Mouse (Mus musculus): ENCODE measurements around the gene Snapc5. TPM values are rescaled to one million over a fixed set of nuclear protein-coding genes. Genes with fewer than 3 reads are reported as not detected.
A peak's percentile ranks its signal among the peaks of the same experiment; 100 is the strongest.
"Not testable (repeated sequence)": the region's sequence is repeated elsewhere in the genome, so short reads cannot be mapped to it uniquely, and the experiment has no call there.

Gene Snapc5
- total RNA-seq (2021), result 10 to 100 TPM; 19.3 to 24.4 TPM
- long read RNA-seq, experiment 1, transcript Snapc5-201 (3 exons, 1,228 nt), result major isoform, 15 of 17 reads
- long read RNA-seq, experiment 1, partial matches to known transcripts, result 0 of 17 reads
- long read RNA-seq, experiment 1, other reads (novel, unspliced or antisense), result 2 of 17 reads
- long read RNA-seq, experiment 2, transcript Snapc5-201 (3 exons, 1,228 nt), result major isoform, 13 of 19 reads
- long read RNA-seq, experiment 2, partial matches to known transcripts, result 4 of 19 reads
- long read RNA-seq, experiment 2, other reads (novel, unspliced or antisense), result 2 of 19 reads

DNA sequence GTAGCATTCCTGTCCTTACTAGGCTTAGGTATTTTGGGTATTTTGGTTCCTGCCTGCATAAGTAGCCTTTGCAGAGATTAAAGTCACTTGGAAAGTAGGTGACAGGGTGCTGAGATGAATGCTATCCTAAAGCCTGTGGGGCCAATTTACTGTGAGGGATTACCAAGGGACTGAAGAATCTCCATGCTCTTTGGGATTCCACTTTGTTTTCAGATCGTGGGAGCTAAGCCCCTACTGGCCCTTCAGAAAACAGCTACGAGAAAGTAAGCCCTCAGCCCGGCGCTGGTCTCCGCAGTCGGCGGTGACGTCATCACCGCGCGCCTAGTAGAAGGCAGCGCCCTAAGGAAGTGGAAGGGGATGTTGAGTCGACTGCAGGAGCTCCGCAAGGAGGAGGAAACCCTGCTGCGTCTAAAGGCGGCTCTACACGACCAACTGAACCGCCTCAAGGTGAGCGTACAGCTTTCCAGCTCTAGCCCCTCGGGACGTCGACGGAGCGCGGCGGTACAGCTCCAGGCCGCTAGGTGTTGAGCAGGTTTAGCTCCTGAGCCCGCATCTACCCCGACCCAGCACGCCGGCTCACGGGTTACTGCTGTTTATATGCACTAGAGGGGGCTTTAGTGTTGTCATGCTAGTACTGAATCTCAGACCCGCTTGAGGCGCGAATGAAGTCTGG is at the start of gene Snapc5:
Snapc5 (plus strand) TSS at position 301 of the 673 bp plus-strand sequence.
- DNase-seq, result peak; percentile 92
- peak within 1 kb of the TSS; percentile 83 for H3K4me3 ChIP-seq
- H3K27ac ChIP-seq, result peak within 1 kb of the TSS; percentile 94
- peak; percentile 57 for TF ChIP-seq CTCF (IDR thresholded peaks at IDR 0.05)
- intact Hi-C loops (cut with DNase I), result loop anchor here (5.0 kb wide), 1 partner anchor 93 kb away; no protein-coding TSS in a partner anchor

DNA sequence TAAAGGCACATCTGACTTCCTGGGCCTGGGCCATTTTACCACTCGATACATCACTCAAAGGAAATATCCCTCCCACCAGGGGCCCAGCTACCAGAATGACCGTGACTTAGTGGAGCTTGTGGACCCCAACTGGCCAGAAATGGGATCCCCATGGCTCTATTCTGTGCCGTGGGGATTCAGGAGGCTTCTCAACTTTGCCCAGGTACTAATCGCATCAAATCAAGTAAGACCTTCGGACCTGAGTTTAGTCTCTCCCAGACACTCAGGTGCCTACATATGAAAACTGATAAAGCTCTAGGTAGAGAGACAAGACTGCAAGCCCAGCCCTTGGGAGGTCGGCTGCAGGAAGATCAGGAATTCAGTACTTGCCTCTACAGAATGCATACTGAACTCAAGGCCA is 47.5 kb upstream of the Snapc5 start:
- TF ChIP-seq CTCF (IDR thresholded peaks at IDR 0.05), result no peak
- no peak overlapping the region for H3K27ac ChIP-seq
- H3K4me3 ChIP-seq, result no peak overlapping the region
- no peak for DNase-seq
- intact Hi-C loops (cut with DNase I), result no loop called here

DNA sequence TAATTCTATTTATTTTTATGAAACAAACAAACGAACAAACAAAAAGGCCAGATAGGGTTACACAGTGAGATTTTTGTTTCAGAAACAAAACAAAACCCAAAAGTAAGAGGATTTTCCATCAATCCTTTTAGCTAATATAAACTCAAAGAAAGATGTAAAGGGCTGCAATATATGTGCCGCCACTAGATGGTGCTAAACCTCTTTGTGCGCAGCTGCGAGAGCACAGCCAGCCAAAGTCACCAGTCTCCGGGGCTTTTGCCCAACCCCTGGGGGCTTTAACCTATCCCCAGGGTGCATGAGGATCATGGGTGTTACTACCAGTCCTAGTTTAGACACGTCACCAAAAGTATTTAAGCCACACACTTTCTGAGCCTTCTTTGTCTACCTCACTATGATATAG is 40.2 kb upstream of the Snapc5 start:
- peak; percentile 89 for TF ChIP-seq CTCF (IDR thresholded peaks at IDR 0.05)
- peak; percentile 47 for DNase-seq
- intact Hi-C loops (cut with DNase I), result loop anchor here (5.0 kb wide), 1 partner anchor 133 kb away; no protein-coding TSS in a partner anchor
- not testable (repeated sequence) for H3K27ac ChIP-seq
- H3K4me3 ChIP-seq, result peak overlapping the region; percentile 57

GRCm38 (mm10) chr9:64139879-64140278 is 39.2 kb upstream of the Snapc5 start:
- no peak overlapping the region for H3K4me3 ChIP-seq
- TF ChIP-seq CTCF (IDR thresholded peaks at IDR 0.05), result no peak
- intact Hi-C loops (cut with DNase I), result loop anchor here (5.0 kb wide), 1 partner anchor 132 kb away; no protein-coding TSS in a partner anchor
- no peak overlapping the region for H3K27ac ChIP-seq
- no peak for DNase-seq

GRCm38 (mm10) chr9:64156641-64157040 is 22.4 kb upstream of the Snapc5 start:
- intact Hi-C loops (cut with DNase I), result no loop called here
- Histone ChIP-seq H3K27ac (no peak overlapping the region), H3K4me3 (no peak overlapping the region)
- DNase-seq, result no peak
- TF ChIP-seq CTCF (IDR thresholded peaks at IDR 0.05), result no peak

DNA sequence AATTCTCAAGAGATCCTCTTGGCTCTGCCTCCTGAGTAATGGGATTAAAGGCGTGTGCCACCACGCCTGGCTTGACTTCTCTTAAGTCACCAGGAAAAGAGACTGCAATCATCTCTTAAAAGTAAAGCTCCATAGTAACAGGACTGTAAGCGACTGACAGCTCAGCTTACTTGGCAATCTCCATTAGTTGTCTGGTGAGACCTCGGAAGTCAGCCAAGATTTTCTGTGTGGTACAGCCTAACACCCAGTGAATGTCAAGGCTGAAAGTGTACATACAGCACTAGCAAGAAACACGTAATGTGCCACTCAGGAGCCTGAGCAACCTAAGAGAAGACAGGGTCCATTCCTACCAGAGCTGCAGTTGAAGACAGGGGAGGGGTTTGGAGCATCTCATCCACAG is 18.6 kb upstream of the Snapc5 start:
- no peak overlapping the region for H3K27ac ChIP-seq
- no peak overlapping the region for H3K4me3 ChIP-seq
- TF ChIP-seq CTCF (IDR thresholded peaks at IDR 0.05), result no peak
- no peak for DNase-seq
- intact Hi-C loops (cut with DNase I), result no loop called here

DNA sequence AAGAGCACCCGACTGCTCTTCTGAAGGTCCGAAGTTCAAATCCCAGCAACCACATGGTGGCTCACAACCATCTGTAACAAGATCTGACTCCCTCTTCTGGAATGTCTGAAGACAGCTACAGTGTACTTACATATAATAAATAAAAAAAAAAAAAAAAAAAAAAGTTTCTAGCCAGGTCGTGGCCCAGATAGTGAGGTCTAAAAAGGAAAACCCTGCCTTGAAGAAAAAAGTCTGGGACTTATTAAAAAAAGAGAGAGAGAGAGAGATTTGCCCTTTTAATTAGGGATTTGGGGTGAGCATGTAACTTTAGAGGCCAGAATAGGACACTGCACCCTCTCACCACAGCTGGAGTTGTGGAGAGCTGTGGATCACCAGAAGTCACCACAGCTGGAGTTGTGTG is 9.1 kb upstream of the Snapc5 start:
- DNase-seq; H3K27ac ChIP-seq; intact Hi-C loops (cut with DNase I); H3K4me3 ChIP-seq: not testable (repeated sequence)

DNA sequence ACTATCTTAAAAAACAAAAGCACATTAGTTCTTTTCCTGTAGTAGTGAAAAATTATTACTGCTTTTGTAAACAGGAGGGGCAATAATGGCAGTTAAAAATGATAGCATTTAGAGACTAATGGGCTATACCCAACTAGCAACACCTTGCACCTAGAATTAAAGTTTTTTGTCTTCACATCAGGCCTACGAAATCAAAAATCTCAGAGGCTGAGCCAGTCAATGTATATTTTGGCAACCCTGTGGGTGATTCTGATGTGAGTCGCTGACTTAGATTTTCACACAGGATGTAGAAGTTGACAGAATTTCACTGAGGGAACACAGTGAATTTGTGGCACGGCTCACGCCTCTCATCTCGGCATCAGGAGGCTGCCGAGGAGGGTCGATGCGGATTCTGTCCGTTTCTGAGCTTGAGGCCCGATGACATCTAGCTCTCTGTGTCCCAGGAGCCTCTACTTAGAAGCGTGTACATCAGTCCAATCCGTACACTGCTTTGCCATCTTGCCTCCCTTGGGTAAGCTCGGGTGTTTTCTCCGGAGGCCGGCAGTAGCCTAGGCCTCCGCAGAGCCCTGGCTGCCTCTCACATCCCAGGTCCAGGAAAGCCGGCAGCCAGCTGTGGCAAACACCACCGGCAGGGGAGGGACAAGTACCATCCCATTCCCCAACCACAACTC is 6.8 kb upstream of the Snapc5 start:
- TF ChIP-seq CTCF (IDR thresholded peaks at IDR 0.05), result no peak
- peak overlapping the region; percentile 80 for H3K4me3 ChIP-seq
- intact Hi-C loops (cut with DNase I), result loop anchor here (2.0 kb wide), 1 partner anchor 81 kb away; the partner anchor contains the start of gene Map2k1
- peak overlapping the region; percentile 95 for H3K27ac ChIP-seq
- DNase-seq, result no peak

DNA sequence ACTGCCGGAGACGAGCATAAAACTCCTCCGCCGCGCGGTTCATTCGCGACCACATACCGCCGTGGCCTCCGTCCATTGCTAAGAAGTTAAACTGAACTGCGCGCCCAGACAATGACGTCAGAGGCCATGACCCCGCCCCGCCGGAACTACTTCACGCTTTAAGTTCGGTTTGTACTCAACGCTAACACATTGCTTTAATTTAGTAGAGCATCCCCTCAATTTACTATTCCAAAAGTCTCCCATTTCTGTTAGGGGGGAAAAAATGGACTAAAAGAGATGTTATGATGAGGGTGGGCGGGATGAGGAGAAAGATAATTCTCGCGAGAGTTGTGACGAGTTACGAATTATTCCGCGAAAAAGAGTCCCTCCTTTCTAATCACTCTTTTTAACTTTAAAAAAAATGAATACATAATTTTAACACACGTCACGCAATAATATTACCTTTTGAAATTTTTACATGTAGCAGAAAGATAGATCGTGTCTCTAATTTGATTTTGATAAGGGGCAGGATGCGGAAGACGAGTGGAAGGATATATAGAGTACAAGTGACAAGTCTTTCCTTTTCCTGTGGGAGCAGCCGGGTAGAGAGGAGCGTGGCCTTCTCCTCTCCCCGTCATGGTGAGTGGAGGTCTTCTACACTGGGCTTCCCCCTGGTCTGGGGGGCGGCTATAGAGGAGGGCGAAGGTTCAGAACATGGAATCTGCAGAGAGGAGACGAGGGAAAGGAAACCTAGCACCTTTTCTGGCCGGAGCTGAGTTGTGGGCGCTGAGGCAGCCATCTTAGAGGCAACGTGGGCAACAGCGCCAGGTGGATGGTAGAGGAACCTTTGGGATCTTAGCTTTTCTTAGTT is 6.0 kb upstream of the Snapc5 start, which contains the start of the genes Zwilch and Rpl4:
Zwilch (minus strand) TSS at position 289 of the 850 bp plus-strand sequence.
Rpl4 (plus strand) TSS at position 560 of the 850 bp plus-strand sequence.
- Histone ChIP-seq H3K27ac (peak within 1 kb of the TSS; percentile 95), H3K4me3 (peak within 1 kb of the TSS; percentile 80)
- intact Hi-C loops (cut with DNase I), result loop anchor here (2.0 kb wide), 1 partner anchor 80 kb away; the partner anchor contains the start of gene Map2k1
- 0 out of 2 replicates have a peak, but pooled peaks have one; percentile 1 for TF ChIP-seq CTCF (IDR thresholded peaks at IDR 0.05)
- peak; percentile 83 for DNase-seq

DNA sequence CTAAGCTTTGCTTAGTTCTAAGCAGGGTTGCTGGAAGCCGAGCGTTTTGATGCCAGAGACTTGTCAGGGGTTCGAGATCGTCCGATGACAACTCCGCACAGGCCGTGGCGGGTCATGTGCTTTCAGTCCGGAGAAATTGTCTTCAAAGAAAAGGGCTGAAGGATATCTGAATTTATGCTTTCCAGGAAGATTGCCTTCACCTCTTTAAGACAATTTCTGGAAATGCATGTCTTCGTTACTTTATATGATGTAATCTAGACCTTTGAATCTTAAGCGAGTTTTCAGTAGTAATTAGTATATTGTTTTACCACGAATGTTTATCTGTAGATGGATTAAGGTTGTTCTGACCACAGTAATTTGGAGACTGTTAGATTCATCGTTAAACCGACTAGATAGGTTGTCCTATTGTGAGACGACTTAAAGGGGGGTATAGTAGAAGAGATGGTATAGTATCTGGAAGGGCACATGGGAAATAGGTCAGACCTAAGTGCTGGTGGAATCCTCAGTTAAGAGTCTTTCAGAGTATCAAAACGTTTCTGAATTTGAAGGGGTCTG is 5.3 kb upstream of the Snapc5 start:
- intact Hi-C loops (cut with DNase I), result loop anchor here (2.0 kb wide), 1 partner anchor 79 kb away; the partner anchor contains the start of gene Map2k1

DNA sequence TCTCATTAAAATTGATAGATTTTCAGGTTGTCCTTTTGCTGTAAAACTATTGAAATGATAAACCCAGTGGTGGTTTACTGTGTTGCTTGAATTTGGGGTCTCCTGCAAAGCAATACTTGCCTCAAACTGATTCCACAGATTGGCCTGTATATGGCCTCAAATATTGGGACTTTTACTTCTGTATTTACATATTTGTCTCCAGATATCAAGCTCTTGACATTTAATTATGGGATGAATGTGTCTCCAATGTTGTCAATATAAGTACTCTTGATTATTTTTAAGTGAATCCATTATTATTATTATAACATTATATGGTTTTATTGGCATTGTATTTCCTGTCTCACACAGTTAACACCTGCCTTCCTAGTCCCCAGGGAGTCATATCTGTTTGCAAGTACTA is 4.7 kb upstream of the Snapc5 start:
- Histone ChIP-seq H3K4me3 (peak overlapping the region; percentile 80), H3K27ac (peak overlapping the region; percentile 95)
- TF ChIP-seq CTCF (IDR thresholded peaks at IDR 0.05), result no peak
- intact Hi-C loops (cut with DNase I), result no loop called here
- no peak for DNase-seq

More for the DNA sequence above, 5.3 kb upstream of the Snapc5 start:
- DNase-seq, result no peak
- TF ChIP-seq CTCF (IDR thresholded peaks at IDR 0.05), result no peak
- Histone ChIP-seq H3K4me3 (peak overlapping the region; percentile 80), H3K27ac (peak overlapping the region; percentile 95)

Measured in gastrocnemius, adult 2 months (tissue).